Mouse (Mus musculus) heart, adult 18-20 months (tissue): ENCODE measurements at regions not wholly inside any gene's neighbourhood (a gene's known extent, or its start where the extent isn't known, plus 50 kb on each side); places are given as distances from the start of the nearest gene placed in this dataset.

ENCODE experiments used
- DNase-seq, 2 experiments: peaks; one replicate each; pipeline ENCODE4 v3.0.0; 2021 to 2022; ENCODE audit warnings: mixed read lengths in 1 of 2

DNA sequence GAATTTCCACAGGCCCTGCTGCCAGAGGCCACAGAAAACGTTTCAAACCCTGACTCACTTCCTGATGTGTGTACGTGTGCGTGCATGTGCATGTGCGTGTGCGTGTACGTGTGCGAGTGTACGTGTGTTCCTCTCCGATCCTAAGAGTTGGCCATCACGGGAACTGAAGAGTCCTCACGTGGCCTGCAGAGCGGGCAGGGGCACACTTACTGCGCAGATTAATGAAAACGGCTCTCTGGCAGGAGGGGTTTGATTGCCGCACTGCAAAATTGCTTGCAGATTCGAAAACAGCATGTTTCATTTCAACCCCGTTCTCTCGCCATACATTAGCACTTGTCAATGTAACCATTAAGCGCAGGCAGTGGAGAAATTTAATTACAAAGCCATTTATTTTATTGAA, 135.0 kb upstream of the Six2 start:
- DNase-seq = no peak

- no peak for DNase-seq
Measured at GRCm38 (mm10) chr17:85821861-85822260, 133.8 kb upstream of the Six2 start.

- DNase-seq = no peak
Measured at GRCm38 (mm10) chr17:85818098-85818855, 130.2 kb upstream of the Six2 start.

GRCm38 (mm10) chr17:85816521-85816920, 128.4 kb upstream of the Six2 start:
- no peak for DNase-seq

GRCm38 (mm10) chr17:85816056-85816455, 128.0 kb upstream of the Six2 start:
- no peak for DNase-seq

DNA sequence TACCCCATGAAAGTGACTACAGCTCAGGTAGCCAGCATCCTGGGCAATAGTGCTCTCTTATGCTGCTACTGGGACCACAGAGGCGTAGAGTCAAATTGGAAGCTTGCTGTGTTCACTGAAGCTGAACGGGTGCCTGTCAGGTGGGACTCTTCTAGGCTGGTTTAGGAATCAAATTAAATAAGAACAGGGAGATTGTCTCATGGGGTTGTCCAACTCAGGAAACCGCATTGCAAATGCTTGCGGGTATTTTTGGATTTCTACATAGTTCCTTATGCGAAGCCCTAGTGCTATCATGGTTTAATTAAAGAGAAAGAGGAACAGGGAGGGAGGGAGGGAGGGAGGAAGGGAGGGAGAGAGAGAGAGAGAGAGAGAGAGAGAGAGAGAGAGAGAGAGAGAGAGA, 120.5 kb upstream of the Six2 start:
- no peak for DNase-seq

GRCm38 (mm10) chr17:85805726-85806359, 117.8 kb upstream of the Six2 start:
- DNase-seq = no peak

GRCm38 (mm10) chr17:85804631-85805030, 116.6 kb upstream of the Six2 start:
- peak; percentile 40 to 49 for DNase-seq

DNA sequence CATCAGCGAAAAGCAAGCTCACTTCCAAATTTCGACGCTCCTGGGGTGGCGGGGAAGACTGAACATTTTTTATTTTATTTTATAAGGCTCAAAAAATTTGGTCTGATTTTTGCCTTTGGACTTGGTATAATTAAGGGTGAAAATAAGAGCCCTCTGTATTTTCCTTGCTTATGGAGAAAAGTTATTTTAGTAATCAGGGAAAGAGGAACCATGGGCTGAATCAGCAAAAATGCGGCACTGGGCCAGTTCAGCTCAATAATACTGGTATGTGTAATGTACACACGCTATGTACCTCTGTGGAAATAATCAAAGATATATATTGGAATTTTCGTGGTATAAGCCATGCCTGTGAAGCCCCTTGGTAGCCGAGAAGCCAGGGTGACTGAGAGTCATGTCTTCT, 113.7 kb upstream of the Six2 start:
- no peak for DNase-seq

- DNase-seq = no peak
Measured at GRCm38 (mm10) chr17:85801079-85801605, 113.1 kb upstream of the Six2 start.

GRCm38 (mm10) chr17:85800357-85801078, 112.4 kb upstream of the Six2 start:
- no peak for DNase-seq

- no peak for DNase-seq
Measured at GRCm38 (mm10) chr17:85799865-85800356, 111.8 kb upstream of the Six2 start.

DNA sequence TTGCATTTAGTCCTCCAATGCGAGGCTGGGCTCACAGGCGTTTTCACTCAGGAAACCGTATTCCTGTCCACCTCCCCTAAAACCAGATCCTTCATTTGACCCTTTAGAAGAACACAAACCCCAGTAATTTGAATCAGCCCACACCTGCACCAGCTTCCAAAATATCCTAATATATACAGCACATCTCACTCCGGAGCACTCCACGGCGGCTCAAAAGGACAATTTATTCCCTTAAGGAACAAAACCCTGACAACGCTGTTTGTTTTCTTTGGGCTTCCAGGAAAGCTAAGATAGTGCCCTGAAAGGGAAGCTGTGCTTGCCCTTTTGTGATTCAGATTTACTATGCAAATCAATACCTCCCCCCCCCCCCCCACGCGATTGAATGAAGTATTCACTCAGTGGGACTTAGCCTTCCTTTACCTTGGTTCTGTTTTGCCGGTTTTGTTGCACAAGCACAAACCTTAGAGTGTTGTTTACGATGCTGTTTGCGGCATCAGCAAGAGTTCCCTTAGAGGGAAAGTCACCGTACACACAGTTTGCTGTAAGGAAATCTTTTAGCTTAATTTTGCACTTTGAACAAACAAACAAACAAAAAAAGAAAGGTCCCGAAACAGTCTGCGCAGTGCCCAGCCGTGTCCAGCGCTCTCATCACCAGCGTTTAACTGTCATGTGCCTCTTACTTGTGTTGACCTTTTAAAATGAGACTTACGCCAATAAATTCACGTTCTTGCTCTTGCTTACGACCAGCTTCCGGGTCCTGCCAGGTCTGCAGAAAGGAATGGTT, 111.2 kb upstream of the Six2 start:
- no peak for DNase-seq

- no peak for DNase-seq
Measured at GRCm38 (mm10) chr17:85797755-85798154, 109.7 kb upstream of the Six2 start.

- DNase-seq = no peak
Measured at GRCm38 (mm10) chr17:85795820-85796219, 107.7 kb upstream of the Six2 start.

DNA sequence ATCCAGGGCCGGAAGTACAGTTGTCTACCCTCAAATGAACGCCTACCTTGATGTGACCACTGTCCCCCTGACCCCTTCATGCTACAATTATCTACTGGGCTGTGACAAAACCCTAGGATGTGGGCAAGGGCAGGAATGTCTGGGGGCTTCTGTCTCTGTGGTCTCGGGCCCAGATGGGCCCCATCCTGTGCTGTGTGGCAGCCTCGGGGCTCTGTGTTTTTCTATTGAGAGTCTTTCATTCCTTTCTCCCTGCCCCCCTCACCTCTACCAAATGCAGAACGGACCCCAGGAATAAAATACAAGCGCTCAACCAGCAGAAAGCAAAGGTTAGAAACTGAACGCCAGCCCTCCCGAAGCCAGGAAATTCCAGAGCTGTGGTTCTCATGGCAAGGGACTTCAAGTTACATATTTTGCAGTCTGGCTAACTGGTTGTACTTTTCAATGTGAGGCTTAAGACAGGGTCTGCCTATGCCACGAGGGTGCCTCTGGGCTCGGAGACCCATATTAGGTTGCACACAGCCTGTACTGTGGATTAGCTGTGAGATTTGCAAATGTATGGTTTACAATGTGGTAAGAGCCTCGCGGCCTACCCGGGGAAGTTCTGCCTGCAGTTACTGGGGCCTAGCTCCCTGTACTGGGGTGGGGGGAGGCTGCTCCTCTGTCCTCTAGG, 97.7 kb upstream of the Six2 start:
- no peak for DNase-seq

GRCm38 (mm10) chr17:85780477-85780876, 92.4 kb upstream of the Six2 start:
- DNase-seq = no peak

DNA sequence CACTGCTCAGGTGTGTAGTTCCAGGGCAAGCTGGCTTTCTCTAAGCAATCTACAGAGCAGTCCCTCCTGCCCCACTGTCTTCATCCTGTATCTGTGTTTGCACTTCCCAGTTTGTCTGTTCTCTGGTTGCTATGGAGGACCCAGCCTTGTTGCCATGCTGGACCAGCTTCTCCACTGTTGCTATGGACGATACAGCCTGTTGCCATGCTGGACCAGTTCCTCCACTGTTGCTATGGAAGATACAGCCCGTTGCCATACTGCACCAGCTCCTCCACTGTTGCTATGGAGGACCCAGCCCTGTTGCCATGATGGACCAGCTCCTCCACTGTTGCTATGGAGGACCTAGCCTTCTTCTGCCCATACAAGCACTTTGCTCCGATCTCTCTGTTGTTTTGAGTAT, 88.8 kb upstream of the Six2 start:
- no peak for DNase-seq

GRCm38 (mm10) chr17:85768341-85768740, 80.3 kb upstream of the Six2 start:
- no peak for DNase-seq

GRCm38 (mm10) chr17:85767201-85767862, 79.3 kb upstream of the Six2 start:
- DNase-seq = no peak

DNA sequence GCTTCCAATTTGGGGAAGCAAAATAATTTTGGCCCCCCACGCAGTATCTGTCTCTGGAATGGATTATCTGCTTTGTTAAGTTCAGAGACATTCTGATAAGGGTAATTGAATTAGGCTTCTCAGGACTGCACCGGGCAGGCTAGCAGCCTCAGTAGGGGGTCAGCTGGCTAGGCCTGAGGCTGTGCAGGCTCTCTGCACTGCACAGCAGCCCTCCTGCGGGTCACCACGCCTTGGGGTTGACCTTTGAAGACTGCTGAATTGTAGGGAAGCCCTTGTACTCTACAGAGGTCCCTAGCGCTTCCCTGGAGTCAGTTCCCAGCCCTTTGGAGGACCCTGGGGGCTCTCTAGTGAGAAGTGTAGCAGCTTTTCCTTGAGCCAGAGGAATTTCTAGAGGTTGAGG, 78.5 kb upstream of the Six2 start:
- DNase-seq = no peak
